Mouse (Mus musculus): ENCODE measurements around the gene Mrps11.

The Mrps11 gene

GRCm38 (mm10) chr7:78793895-78794570 is 11.1 kb downstream of the Mrps11 start:
- no peak for DNase-seq

DNA sequence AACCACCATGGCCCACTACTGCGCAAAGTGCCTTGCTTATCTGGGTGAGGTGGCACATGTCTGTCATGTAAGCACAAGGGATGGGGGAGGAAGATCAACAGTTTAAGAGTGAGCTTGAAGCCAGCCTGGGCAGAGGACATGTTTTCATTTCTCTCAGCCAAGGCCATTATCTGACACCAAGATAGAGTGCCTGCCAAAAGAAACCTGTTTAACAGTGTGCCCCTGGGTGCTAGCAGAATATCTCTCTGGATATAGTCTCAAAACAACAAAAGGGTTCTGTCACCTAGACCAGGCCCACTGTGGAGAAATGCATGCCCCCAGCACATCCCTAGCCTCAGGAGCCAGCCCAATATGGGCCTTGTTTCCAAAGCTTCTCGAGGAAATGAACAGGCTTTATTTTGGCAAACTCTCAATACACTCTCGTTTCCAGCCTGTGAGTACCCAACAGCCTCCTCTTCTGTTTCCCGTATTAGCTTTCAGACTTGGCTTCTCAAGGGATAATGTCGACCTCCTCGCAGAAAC is 11.7 kb downstream of the Mrps11 start:
- DNase-seq = no peak

- no peak for DNase-seq
These were observed 13.7 kb downstream of the Mrps11 start for GRCm38 (mm10) chr7:78796624-78797023.

DNA sequence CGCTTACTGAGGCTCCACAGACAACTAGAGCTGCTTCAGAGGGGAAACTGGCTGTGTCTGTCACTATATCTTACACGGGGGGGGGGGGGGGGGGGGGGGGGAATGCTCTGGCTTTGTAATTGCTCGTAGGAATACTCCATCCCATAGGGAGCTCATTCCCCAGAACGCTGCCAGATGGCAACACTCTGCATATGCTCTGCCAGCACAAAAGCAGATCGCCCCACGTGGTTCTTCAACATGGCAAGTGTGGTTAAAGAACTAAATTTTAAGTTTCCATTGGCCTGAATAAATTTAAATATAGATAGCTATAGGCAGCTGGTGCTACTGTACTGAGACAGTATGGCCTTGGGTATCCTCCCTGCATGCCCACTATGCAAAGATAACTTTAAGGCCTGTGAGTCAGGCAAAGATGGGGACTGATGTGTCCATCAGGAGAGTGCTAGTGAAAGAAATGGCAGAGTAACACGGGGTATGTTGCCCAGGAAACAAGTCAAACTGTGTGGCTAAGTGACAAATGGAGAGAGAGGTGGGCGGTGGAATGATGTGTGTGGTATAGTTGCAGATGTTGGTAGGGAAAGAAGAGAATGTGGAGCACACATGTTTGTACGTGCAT is 15.0 kb downstream of the Mrps11 start:
- DNase-seq = no peak

DNA sequence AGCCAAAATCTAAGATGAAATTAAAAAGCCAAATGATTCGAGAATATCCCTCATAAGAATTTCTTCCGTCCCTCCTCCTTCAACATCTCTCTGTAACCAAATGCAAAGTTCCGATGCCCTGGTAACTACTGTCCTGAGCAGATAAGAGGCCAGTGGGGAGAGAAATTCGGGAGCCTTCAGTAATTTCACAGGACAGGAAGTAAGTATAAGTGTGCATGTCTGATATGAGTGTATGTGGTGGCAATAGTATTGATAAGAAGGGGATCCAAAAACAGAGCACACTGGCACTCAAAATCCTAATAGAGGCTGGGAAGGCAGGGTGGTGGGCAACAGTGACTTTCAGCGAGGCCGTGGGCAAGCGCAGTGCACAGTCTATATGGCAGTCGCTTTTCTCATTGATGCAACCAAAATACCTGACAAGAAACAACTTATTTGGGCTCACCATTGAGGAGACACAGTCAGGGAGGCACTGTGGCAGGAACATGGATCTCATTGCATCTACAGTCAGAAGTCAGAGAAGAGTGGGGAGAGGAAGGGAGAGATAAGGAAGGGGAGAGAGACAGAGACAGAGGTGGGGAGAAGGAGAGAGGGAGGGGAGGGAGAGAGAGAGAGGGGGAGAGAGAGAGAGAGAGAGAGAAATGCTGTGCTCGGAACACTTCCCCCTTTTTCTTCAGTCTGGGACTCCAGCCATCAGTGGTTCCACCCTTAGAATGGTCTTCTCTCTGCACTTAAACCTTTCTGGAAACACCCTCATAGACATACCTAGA is 17.0 kb downstream of the Mrps11 start:
- DNase-seq = no peak

- peak; percentile 31 to 64 for DNase-seq
These were observed 20.9 kb downstream of the Mrps11 start for GRCm38 (mm10) chr7:78803841-78804240.

- DNase-seq = no peak
These were observed 24.3 kb downstream of the Mrps11 start for GRCm38 (mm10) chr7:78807192-78807591.

DNA sequence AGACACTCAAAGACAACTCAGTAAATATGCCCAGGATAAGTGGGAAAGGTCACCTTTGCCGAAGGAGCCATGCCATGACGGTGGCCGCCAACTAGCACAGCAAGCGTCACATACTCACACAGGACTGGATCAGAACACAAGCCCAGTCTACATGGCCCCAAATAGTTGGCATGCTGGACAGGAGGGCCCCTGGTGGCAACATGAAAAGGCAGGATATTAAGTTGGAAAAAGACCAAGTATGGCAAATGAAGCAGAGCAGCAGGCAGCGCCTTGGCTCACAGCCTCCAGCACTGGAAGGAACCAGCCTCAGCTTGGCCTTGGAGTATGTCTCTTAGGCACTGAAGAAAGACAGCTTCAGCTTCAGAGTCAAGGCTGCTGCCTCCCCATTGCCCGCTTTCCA is 30.9 kb downstream of the Mrps11 start:
- DNase-seq = peak; percentile 45 to 54

GRCm38 (mm10) chr7:78814766-78815165 is 31.8 kb downstream of the Mrps11 start:
- DNase-seq = peak; percentile 53 to 70

- no peak for DNase-seq
These were observed 35.4 kb downstream of the Mrps11 start for GRCm38 (mm10) chr7:78818336-78818735.

- no peak for DNase-seq
These were observed 43.9 kb downstream of the Mrps11 start for GRCm38 (mm10) chr7:78826682-78827385.

- no peak for DNase-seq
These were observed 44.9 kb downstream of the Mrps11 start for GRCm38 (mm10) chr7:78827749-78828362.

DNA sequence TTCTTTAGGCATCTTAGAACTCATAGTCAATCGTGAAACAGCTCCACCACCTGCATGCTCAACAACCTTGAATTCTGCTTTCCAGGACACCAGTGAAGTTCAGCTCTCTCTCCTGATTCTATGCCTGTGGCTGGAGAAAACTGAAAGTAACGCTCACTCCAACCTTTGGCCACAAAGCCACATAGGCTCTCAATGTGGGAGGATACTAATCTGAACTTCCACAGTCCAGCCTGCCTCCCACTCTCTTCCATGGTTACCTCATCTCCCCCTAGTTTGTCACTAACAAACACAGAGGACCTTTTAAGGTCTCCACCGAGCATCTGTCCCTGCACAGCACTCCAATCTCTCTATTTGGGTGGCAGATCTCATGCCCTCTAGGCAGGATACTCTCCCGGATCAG is 52.7 kb downstream of the Mrps11 start:
- DNase-seq = no peak

GRCm38 (mm10) chr7:78837250-78837649 is 54.3 kb downstream of the Mrps11 start:
- no peak for DNase-seq

DNA sequence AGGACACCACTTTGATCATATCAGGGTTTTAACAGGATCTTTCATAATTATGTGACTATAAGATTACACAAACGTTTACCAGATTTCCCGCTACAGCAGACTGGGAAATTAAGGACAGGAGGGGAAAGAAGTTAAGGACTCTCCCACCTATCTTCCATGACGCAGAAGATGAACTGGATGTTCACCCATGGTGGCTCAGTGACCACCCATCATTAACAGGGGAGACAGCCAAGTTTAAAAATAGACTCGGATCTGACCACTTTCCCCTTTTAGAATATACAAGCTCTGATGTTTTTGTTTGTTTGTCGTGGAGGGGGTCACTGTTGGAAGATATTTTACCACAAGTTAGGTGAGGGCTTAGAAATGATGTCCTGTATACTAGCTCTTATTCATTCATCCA is 58.7 kb downstream of the Mrps11 start:
- no peak for DNase-seq
